Mouse (Mus musculus): ENCODE data around the gene Trim45.

The Trim45 gene

GRCm38 (mm10) chr3:100921825-100922505 lies at the start of gene Trim45:
TSS of gene Trim45 (plus strand) at chr3:100922202.
- peak; percentile 98 for DNase-seq (ENCODE audit: low read depth)

- no peak for DNase-seq (ENCODE audit: low read depth)
These were observed 44.9 kb upstream of the Trim45 start for GRCm38 (mm10) chr3:100877057-100877456.

DNA sequence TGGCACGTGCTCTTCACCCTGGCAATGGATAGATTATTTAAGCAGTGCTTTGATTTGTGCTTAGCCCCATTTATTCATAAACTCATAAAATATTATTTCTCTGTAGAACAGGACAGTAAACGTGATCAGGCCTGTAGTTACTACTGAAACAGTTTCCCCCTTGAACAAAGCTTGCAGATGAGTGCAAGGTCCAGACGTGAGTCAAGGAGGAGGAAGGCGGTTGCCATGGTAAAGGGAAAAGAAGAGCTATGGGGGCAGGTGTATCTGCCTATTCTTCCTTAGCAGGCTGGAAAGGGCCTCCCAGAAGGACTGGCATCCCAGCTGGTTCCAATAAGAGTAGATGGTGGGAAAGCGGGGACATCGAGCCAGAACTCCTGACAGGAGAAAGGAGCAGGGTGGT lies 40.6 kb upstream of the Trim45 start:
- DNase-seq (ENCODE audit: low read depth): no peak

DNA sequence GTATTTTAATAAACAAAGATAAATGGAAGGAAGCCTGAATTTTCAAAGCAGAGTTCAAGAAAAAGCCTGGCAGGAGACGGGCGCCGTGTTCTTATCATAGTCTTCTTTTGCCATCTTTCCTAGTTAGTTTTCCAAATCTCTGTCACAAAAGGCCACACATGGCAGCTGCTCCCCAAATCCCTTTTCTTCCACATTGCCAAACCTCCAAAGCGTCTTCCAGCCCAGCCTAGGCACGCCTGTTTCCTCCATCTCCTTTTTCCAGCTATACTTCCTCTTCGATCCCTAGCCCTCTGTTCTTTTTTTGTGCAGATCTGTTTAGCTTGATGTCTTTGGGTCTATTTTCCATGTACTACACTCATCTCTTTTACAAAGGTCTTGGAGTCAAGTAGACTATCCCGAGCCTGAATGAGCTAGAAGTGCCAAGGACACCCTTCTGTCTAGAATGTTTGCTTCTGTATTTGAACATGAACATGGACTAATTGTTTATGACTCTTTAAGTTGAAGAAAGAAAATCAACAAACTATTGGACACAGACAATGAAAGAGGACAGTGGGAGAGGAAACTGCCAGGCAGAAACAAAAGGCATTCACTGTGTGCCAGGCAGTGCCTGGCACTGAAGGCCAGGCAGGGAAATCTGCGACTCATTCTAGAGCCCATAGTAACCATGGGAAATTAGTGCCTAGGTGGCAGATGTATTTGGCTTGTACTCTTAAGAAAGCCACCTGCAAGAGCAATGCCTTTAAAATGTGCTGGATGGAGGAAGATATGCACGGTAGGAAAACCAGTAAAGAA lies 40.0 kb upstream of the Trim45 start:
- no peak for DNase-seq (ENCODE audit: low read depth)

DNA sequence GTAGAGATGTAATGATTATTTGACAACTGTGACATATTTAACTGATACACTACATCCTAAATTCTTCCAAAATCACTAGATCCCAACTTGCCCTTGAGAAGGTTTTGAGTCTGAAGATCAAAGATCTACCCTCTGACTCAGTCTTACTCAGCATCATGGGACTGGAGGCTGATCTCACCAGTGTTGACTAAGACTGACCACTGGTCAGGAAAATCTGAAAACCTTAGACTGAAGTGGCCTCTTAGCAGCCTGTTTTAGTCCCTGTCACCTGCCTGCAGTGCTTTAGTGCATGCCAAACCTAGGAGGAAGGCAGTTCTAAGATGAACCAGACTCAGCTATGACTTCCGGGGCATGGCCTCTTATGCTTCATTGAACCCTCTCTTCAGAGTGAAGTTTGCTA lies 32.8 kb upstream of the Trim45 start:
- DNase-seq (ENCODE audit: low read depth): no peak

DNA sequence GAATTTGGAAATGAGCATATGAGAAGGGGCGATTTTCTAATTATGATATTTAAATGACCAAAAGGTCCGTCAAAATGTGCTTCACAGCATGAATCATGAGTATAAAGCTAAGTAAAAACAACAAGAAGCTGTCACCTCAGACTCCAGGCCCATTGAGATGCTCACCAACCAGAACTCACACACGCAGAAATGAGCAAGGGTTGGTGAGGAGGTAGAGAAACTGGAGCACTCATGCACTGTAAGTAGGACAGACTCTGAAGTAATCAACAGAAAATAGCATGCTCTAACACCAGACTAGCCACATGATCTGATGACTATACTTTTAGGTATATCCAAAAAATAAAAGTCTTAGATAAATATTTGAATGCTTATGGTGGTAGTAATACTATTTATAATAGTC lies 31.6 kb upstream of the Trim45 start:
- DNase-seq (ENCODE audit: low read depth): no peak

DNA sequence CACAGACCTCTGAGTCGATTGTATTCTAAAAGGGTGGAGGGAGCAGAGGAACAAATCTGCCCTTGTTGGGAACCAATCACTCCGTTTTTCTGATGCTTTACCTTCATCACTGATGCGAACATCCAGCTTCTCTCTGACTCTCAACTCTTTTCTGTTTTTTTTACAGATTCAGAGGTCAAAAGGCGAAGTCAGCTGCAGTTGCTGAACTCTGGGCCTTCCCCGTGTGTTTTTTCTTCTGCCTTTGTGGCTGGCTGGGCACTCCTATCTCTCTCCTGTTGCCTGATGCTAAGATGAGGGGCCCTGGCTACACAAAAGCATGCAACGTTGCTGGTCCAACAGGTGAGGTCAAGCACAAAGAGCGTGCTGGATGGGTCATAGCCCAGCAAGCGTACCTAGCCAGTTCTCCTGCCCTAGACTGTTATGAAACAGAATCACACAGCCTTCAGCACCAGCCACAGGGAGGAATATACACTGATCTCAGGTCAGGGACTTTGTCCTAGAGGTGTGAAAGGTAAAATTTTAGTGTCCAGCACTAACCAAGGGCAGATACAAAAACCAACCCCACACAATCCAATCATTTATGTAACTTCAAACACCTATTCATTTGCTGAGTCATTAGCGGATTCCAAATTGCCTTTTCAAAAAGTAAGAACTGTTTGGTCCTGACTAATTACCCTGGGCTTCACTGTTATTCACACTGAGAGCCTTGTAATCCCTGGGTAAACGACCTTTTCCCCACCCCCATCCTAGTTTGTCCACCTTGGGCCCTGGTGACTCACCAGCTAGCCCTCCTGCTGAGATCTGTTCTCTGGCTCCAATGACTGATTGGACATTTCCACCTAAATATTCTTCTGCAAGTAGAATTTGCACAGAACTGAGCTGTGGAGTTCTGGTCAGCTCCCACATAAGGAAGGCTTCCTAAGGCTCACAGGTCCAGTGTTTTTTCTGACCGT lies 29.3 kb upstream of the Trim45 start:
- DNase-seq (ENCODE audit: low read depth): no peak

- no peak for DNase-seq (ENCODE audit: low read depth)
These were observed 26.5 kb upstream of the Trim45 start for GRCm38 (mm10) chr3:100895500-100895899.

GRCm38 (mm10) chr3:100906128-100906527 lies 15.9 kb upstream of the Trim45 start:
- no peak for DNase-seq (ENCODE audit: low read depth)

DNA sequence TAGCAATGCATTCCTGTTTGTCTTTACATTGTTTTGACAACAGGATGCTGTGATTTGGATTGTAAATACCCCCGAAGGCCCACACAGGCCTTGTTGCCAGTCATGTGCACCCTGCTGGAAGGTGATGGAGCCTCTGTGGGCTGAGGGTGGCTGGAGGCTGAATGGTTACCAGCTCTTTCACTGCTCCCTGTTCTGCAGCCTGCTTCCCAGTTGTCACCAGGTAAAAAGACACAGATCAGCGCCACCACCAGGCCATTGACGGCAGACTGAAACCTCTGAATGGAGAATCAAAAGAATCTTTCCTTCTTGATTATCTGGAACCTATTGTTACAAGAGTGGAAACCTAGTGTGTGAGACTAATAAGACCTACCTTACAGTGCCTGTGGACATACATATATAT lies 15.1 kb upstream of the Trim45 start:
- DNase-seq (ENCODE audit: low read depth): peak; percentile 23

GRCm38 (mm10) chr3:100908594-100908993 lies 13.4 kb upstream of the Trim45 start:
- DNase-seq (ENCODE audit: low read depth): no peak

DNA sequence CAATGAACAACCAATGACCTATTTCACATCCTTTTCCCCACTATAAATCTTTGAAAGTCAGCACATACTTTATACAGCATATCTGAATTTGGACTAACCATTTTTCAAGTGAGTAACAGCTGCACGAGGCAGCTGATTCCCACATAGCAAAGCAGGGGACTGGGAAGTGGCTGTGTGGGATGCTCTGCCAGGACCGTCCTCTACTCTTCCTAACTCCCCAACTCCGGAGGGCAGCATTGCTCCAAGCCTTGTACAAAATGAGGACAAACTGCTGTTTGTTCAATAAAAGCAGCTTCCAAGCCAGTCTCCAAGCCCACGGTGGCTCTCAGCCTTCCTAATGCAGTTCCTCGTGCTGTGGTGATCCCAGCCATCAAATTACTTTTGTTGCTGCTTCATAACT lies 11.4 kb upstream of the Trim45 start:
- no peak for DNase-seq (ENCODE audit: low read depth)

DNA sequence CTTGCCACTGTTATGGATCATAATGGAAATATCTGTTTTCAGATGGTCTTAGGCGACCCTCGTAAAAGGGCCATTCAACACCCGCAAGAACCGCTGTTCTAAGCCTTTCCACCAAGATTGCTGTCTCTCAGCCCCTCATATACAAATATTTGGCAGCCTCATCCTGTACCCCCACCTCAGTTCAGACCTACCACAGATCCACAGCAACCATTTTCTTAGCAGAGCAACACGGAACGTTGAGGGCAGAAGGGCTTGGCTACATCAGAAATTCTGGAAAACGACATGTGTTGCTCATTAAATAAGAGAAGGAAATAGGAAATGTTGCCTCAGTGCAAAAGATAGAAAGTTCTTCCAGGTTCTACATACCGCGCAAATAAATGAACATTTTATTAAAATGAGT lies 11.0 kb upstream of the Trim45 start:
- no peak for DNase-seq (ENCODE audit: low read depth)

DNA sequence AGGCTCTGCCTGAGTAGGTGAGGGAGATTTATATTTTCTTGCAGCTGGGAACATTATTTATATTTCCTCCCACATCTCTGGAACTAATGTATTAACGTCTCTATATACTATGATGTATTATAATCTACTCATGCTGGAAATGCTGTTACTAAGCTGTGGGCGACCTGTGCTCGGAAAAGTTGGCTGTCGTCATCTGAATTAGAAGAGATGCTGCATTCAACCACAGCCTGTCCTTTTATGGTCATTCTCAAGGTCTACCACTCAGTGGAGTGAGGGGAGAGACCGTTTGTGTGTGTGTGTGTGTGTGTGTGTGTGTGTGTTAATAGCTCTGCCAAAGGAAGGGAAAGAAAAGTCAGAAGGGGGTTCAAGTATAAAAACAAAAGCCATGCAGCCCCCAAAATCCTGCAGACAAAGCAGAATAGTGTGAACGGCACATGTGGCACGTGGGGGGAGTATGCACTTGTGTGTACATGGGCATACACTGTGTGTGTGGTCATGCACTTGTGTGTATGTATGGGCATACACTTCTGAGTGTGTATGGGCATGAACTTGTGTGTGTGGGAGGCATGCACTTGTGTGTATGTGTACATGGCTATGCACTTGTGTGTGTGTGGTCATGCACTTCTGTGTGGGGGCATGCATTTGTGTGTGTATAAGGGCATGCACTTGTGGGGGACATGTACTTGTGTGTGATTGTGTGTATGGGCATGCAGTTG lies 10.3 kb upstream of the Trim45 start:
- DNase-seq (ENCODE audit: low read depth): no peak

GRCm38 (mm10) chr3:100916844-100917243 lies 5.2 kb upstream of the Trim45 start:
- DNase-seq (ENCODE audit: low read depth): peak; percentile 82

GRCm38 (mm10) chr3:100920611-100921140 lies 1.3 kb upstream of the Trim45 start:
- peak; percentile 35 for DNase-seq (ENCODE audit: low read depth)

DNA sequence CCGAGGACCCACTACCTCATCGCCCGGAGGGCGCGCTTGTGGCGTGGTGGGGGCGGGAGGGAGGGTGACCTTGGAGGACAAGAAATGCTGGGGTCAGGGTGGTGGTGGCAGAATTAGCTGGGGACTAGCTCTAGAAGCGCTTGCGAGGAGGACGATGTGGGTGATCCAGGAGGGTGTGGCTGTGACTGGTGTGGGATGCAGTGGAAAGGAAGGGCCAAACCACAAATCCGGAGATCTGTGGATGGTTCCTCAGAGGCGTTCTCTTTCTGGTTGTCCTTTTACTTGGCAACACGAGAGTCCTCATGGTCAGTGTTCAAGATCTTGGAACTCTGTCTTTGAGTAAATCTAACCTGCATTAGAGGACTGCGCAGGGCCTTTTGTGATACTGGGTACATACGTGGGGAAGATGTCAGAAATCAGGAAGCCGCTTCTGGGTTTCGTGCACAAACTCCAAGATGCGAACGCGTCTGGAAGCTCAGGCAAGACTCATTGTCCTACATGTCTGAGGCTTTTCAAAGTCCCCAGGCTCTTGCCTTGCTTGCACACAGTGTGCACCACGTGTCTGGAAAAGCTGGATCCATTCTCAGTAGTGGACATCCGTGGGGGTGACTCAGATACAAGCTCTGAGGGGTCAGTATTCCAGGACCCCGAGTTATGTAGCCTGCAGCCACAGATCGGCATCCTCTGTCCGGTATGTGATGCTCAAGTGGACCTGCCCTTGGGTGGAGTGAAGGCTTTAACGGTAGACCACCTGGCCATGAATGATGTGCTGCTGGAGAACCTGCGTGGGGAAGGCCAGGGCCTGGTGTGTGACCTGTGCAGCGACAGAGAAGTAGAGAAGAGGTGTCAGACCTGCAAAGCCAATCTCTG lies 739 bp downstream of the Trim45 start:
- DNase-seq (ENCODE audit: low read depth): no peak

- no peak for DNase-seq (ENCODE audit: low read depth)
These were observed 2.2 kb downstream of the Trim45 start for GRCm38 (mm10) chr3:100924065-100924732.

- DNase-seq (ENCODE audit: low read depth): no peak
These were observed 3.2 kb downstream of the Trim45 start for GRCm38 (mm10) chr3:100925176-100925575.

All from naive thymus-derived CD4-positive, alpha-beta T cell, adult 2 months (primary cell).